Mouse (Mus musculus) lung, postnatal 0 days (tissue): Measurements from ENCODE around the gene Rab11b. TPM values are rescaled to one million over a fixed set of nuclear protein-coding genes. Genes with fewer than 3 reads are reported as not detected.

Source experiments
- ATAC-seq: fragments of 200-750 bp; cut with Nextera tagmentation; 2 replicates; pipeline ENCODE4 v1.8.0; 2017; ENCODE audit warnings: moderate library complexity
- DNase-seq: peaks from one replicate; pipeline ENCODE4 v3.0.0-alpha.2; 2016; ENCODE audit warnings: low spot score
- H3K27ac ChIP-seq: fragments of 300-500 bp; sonication (generic); 2 replicates; pipeline ENCODE4 v1.5.1; 2014; ENCODE audit warnings: antibody characterized with exemption, mild to moderate bottlenecking, low read length, mixed read lengths
- H3K27me3 ChIP-seq: fragments of 300-500 bp; sonication (generic); replicated peaks from 2 replicates; pipeline ENCODE4 v1.6.1; 2014; ENCODE audit warnings: low read length, mixed read lengths; ENCODE audit not compliant: insufficient read depth
- H3K36me3 ChIP-seq: fragments of 300-500 bp; sonication (generic); 2 replicates; pipeline ENCODE4 v1.6.1; 2014; ENCODE audit warnings: low read length, mixed read lengths; ENCODE audit not compliant: insufficient read depth
- H3K4me1 ChIP-seq: fragments of 300-500 bp; sonication (generic); 2 replicates; pipeline ENCODE4 v1.6.1; 2014; ENCODE audit warnings: antibody characterized with exemption, low read depth, low read length, mixed read lengths; ENCODE audit not compliant: insufficient read depth
- H3K4me2 ChIP-seq: fragments of 300-500 bp; sonication (generic); replicated peaks from 2 replicates; pipeline ENCODE4 v1.6.1; 2014; ENCODE audit warnings: low read depth, mild to moderate bottlenecking, low read length, moderate library complexity, mixed read lengths
- H3K4me3 ChIP-seq: fragments of 300-500 bp; sonication (generic); 2 replicates; pipeline ENCODE4 v1.5.1; 2014; ENCODE audit warnings: low read depth, low read length
- H3K9ac ChIP-seq: fragments of 300-500 bp; sonication (generic); replicated peaks from 2 replicates; pipeline ENCODE4 v1.6.1; 2014; ENCODE audit warnings: low read depth, mild to moderate bottlenecking
- H3K9me3 ChIP-seq: fragments of 300-500 bp; sonication (generic); 2 replicates; pipeline ENCODE4 v1.6.1; 2016; ENCODE audit warnings: low read length, mixed read lengths
- CTCF ChIP-seq: IDR thresholded peaks from 2 replicates; pipeline ENCODE4 v1.5.1; 2016; ENCODE audit warnings: antibody characterized with exemption, mild to moderate bottlenecking
- EP300 ChIP-seq: IDR thresholded peaks from 2 replicates; pipeline ENCODE4 v1.6.1; 2016; ENCODE audit warnings: antibody characterized with exemption, mild to moderate bottlenecking, control low read depth
- WGBS: fragments of 180-500 bp; shearing (Covaris S2); extraction: QIAGEN DNeasy Blood & Tissue Kit; methylation state at CpG from one replicate; pipeline ENCODE4 v1.1.7; 2014; 5-methylcytosine and 5-hydroxymethylcytosine counted together
- polyA plus RNA-seq: library from polyadenylated mRNA; unstranded; fragments of >200 nt; fragmentation: Nextera tagmentation; extraction: Ambion mirVana; gene quantifications from 2 replicates; pipeline ENCODE4 v1.2.1, GENCODE M21; 2015

The Rab11b gene
- polyA plus RNA-seq, 1 experiment from 2014 or later = 279 TPM

GRCm38 (mm10) chr17:33799277-33799676 lies 38.9 kb upstream of the Rab11b start:
- Histone ChIP-seq H3K4me1 (no peaks in the 10 kb centered on the region), H3K27me3 (no peaks in the 10 kb centered on the region), H3K9ac (no peak overlapping the region), H3K4me3 (no peak overlapping the region), H3K36me3 (no peaks in the 10 kb centered on the region), H3K4me2 (no peak overlapping the region), H3K27ac (no peak overlapping the region), H3K9me3 (no peaks in the 10 kb centered on the region)
- DNase-seq = no peak
- TF ChIP-seq CTCF = no peak
- TF ChIP-seq EP300 = no peak
- ATAC-seq = no peak
- WGBS = 21% methylated on average over 1 of the region's 1 CpGs

GRCm38 (mm10) chr17:33798306-33798705 lies 38.0 kb upstream of the Rab11b start:
- no peak overlapping the region for H3K4me3 ChIP-seq
- no peaks in the 10 kb centered on the region for H3K36me3 ChIP-seq
- no peaks in the 10 kb centered on the region for H3K4me1 ChIP-seq
- H3K4me2 ChIP-seq = no peak overlapping the region
- TF ChIP-seq CTCF (peak; percentile 69), EP300 (peak; percentile 33; the same call in 1 of the 2 replicates)
- H3K9ac ChIP-seq = no peak overlapping the region
- 42% methylated on average over 3 of the region's 3 CpGs for WGBS
- no peaks in the 10 kb centered on the region for H3K9me3 ChIP-seq
- no peaks in the 10 kb centered on the region for H3K27me3 ChIP-seq
- peak; percentile 48 for ATAC-seq
- no peak overlapping the region for H3K27ac ChIP-seq
- peak; percentile 85 for DNase-seq

- Histone ChIP-seq H3K4me2 (no peak overlapping the region), H3K27ac (no peak overlapping the region), H3K27me3 (no peaks in the 10 kb centered on the region), H3K9me3 (no peaks in the 10 kb centered on the region), H3K4me3 (no peak overlapping the region), H3K36me3 (no peaks in the 10 kb centered on the region), H3K9ac (no peak overlapping the region), H3K4me1 (no peaks in the 10 kb centered on the region; the same call in 1 of the 2 replicates)
- 11% methylated on average over 4 of the region's 4 CpGs for WGBS
- TF ChIP-seq EP300 (peak; percentile 55), CTCF (no peak)
- DNase-seq = no peak
- no peak for ATAC-seq
These were observed 28.4 kb upstream of the Rab11b start for GRCm38 (mm10) chr17:33788732-33789131.

GRCm38 (mm10) chr17:33786375-33786774 lies 26.0 kb upstream of the Rab11b start:
- H3K9me3 ChIP-seq = no peaks in the 10 kb centered on the region
- H3K4me3 ChIP-seq = no peak overlapping the region
- ATAC-seq (no peak), DNase-seq (no peak)
- 81% methylated on average over 18 of the region's 18 CpGs for WGBS
- H3K4me2 ChIP-seq = no peak overlapping the region
- H3K36me3 ChIP-seq = no peaks in the 10 kb centered on the region
- H3K9ac ChIP-seq = no peak overlapping the region
- no peaks in the 10 kb centered on the region for H3K27me3 ChIP-seq
- peaks cover 12% of the 10 kb centered on the region for H3K4me1 ChIP-seq
- TF ChIP-seq CTCF = no peak
- no peak for TF ChIP-seq EP300
- H3K27ac ChIP-seq = no peak overlapping the region

- Histone ChIP-seq H3K4me2 (no peak overlapping the region), H3K9ac (no peak overlapping the region), H3K27ac (no peak overlapping the region), H3K9me3 (no peaks in the 10 kb centered on the region), H3K4me1 (peaks cover 20% of the 10 kb centered on the region), H3K4me3 (no peak overlapping the region), H3K27me3 (no peaks in the 10 kb centered on the region), H3K36me3 (no peaks in the 10 kb centered on the region)
- DNase-seq = no peak
- no peak for ATAC-seq
- 65% methylated on average over 2 of the region's 2 CpGs for WGBS
- no peak for TF ChIP-seq EP300
- no peak for TF ChIP-seq CTCF
These were observed 24.6 kb upstream of the Rab11b start for GRCm38 (mm10) chr17:33784939-33785338.

- Histone ChIP-seq H3K36me3 (no peaks in the 10 kb centered on the region), H3K27me3 (no peaks in the 10 kb centered on the region), H3K4me1 (peaks cover 25% of the 10 kb centered on the region), H3K4me2 (no peak overlapping the region), H3K27ac (peak overlapping the region; percentile 47), H3K4me3 (no peak overlapping the region), H3K9me3 (no peaks in the 10 kb centered on the region), H3K9ac (no peak overlapping the region)
- ATAC-seq (peak; percentile 18; the same call in 1 of the 2 replicates), DNase-seq (peak; percentile 89)
- TF ChIP-seq CTCF = no peak
- peak; percentile 63 for TF ChIP-seq EP300
These were observed 23.1 kb upstream of the Rab11b start for GRCm38 (mm10) chr17:33783408-33783807.

- Histone ChIP-seq H3K4me3 (peak overlapping the region; percentile 45), H3K36me3 (no peaks in the 10 kb centered on the region), H3K4me2 (peak overlapping the region; percentile 72), H3K9me3 (no peaks in the 10 kb centered on the region), H3K4me1 (peaks cover 25% of the 10 kb centered on the region), H3K27me3 (no peaks in the 10 kb centered on the region), H3K27ac (peak overlapping the region; percentile 89), H3K9ac (0 out of 2 replicates have a peak overlapping the region, but pooled peaks have one; percentile 42)
- DNase-seq (peak; percentile 6), ATAC-seq (no peak)
- 30% methylated on average over 4 of the region's 4 CpGs for WGBS
- TF ChIP-seq CTCF = peak; percentile 43
- no peak; the same call in 1 of the 2 replicates for TF ChIP-seq EP300
These were observed 21.7 kb upstream of the Rab11b start for GRCm38 (mm10) chr17:33782067-33782466.
